Mouse (Mus musculus): ENCODE data around the gene Rpl9.

The Rpl9 gene

GRCm38 (mm10) chr5:65390648-65391644 lies at the start of gene Rpl9, which contains the start of gene Lias:
Gene Rpl9, minus strand, starts transcription at chr5:65391444.
Gene Lias, plus strand, starts transcription at chr5:65391497.
- in situ Hi-C loops (cut with MboI): no loop called here

- in situ Hi-C loops (cut with MboI): no loop called here
Measured at GRCm38 (mm10) chr5:65438041-65438440, 46.8 kb upstream of the Rpl9 start.

- in situ Hi-C loops (cut with MboI): no loop called here
Measured at GRCm38 (mm10) chr5:65435806-65436561, 44.7 kb upstream of the Rpl9 start, which contains the start of gene Ugdh. Gene Ugdh, minus strand, starts transcription at chr5:65435949.

GRCm38 (mm10) chr5:65435363-65435805 lies 44.1 kb upstream of the Rpl9 start:
- in situ Hi-C loops (cut with MboI): no loop called here

GRCm38 (mm10) chr5:65434471-65435362 lies 43.5 kb upstream of the Rpl9 start:
- in situ Hi-C loops (cut with MboI): no loop called here

- in situ Hi-C loops (cut with MboI): no loop called here
Measured at GRCm38 (mm10) chr5:65429441-65429840, 38.2 kb upstream of the Rpl9 start.

GRCm38 (mm10) chr5:65428321-65428720 lies 37.1 kb upstream of the Rpl9 start:
- in situ Hi-C loops (cut with MboI): no loop called here

GRCm38 (mm10) chr5:65425251-65425650 lies 34.0 kb upstream of the Rpl9 start:
- in situ Hi-C loops (cut with MboI): no loop called here

- in situ Hi-C loops (cut with MboI): no loop called here
Measured at GRCm38 (mm10) chr5:65424215-65424614, 33.0 kb upstream of the Rpl9 start.

GRCm38 (mm10) chr5:65422803-65423202 lies 31.6 kb upstream of the Rpl9 start:
- in situ Hi-C loops (cut with MboI): no loop called here

GRCm38 (mm10) chr5:65420822-65421221 lies 29.6 kb upstream of the Rpl9 start:
- in situ Hi-C loops (cut with MboI): no loop called here

- in situ Hi-C loops (cut with MboI): no loop called here
Measured at GRCm38 (mm10) chr5:65419136-65419535, 27.9 kb upstream of the Rpl9 start.

GRCm38 (mm10) chr5:65415653-65416458 lies 24.6 kb upstream of the Rpl9 start:
- in situ Hi-C loops (cut with MboI): no loop called here

GRCm38 (mm10) chr5:65407989-65408388 lies 16.7 kb upstream of the Rpl9 start:
- in situ Hi-C loops (cut with MboI): no loop called here

GRCm38 (mm10) chr5:65401251-65401994 lies 10.2 kb upstream of the Rpl9 start:
- in situ Hi-C loops (cut with MboI): no loop called here

GRCm38 (mm10) chr5:65394425-65394824 lies 3.2 kb upstream of the Rpl9 start:
- in situ Hi-C loops (cut with MboI): no loop called here

GRCm38 (mm10) chr5:65391753-65392152 lies 509 bp upstream of the Rpl9 start:
- in situ Hi-C loops (cut with MboI): no loop called here

- in situ Hi-C loops (cut with MboI): no loop called here
Measured at GRCm38 (mm10) chr5:65387008-65387867, 4.0 kb downstream of the Rpl9 start.

- in situ Hi-C loops (cut with MboI): no loop called here
Measured at GRCm38 (mm10) chr5:65385704-65386103, 5.5 kb downstream of the Rpl9 start.

Measured in mature B cell (primary cell).